Mouse (Mus musculus): ENCODE results near the gene Zfp287. TPM values are rescaled to one million over a fixed set of nuclear protein-coding genes. Genes with fewer than 3 reads are reported as not detected.

Zfp287 gene
- polyA plus RNA-seq, 1 experiment from 2014 or later: 3.8 TPM

DNA sequence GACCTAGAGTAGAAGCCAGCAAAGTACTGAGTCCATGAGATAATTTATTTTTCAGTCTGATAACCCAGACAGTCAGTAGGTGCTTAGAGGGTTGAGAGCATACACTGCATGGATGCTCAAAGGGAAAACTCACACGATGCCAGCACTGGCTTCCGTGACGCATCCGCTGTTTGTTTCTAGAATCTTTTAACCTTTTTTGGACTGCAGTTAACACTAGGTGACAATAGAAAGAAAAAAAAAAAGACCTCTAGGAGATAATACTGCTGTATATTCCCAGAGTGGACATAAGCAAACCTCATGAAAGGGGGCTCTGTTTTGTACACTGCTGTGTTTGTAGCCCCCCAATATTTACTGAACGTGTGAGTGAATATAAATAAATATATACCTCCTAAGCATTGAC is 62.7 kb downstream of the Zfp287 start:
- H3K4me3 ChIP-seq: no peak overlapping the region
- no peak overlapping the region for H3K9ac ChIP-seq
- H3K36me3 ChIP-seq: peaks cover 27% of the 10 kb centered on the region
- no peak overlapping the region for H3K4me2 ChIP-seq
- H3K27ac ChIP-seq (replicated peaks): no peak overlapping the region
- H3K4me1 ChIP-seq: peaks cover 20% of the 10 kb centered on the region
- no peaks in the 10 kb centered on the region for H3K9me3 ChIP-seq
- no peaks in the 10 kb centered on the region for H3K27me3 ChIP-seq (replicated peaks)
- ATAC-seq (ENCODE audit: extremely low read depth, insufficient number of reproducible peaks, low FRiP score, low TSS enrichment): no peak
- 82% methylated on average over 5 of the region's 5 CpGs for WGBS

DNA sequence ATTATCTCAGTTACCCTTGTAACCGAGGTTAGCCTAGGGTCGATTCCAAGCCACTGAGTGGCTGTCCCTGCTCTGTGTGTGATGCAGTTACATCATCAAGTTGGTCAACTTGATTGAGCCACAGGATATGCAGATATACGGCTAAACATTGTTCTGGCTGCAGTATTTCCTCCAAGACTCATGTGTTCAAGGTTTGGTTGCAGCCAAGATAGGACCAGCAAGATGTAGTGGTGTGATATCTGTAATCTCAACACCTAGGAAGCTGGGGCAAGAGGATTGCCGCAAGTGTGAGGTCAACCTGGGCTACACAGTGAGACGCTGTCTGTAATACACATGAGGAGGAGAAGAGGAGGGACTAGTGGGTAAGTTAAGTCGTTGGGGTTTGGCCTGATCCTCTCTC is 67.5 kb downstream of the Zfp287 start:
- no peak for ATAC-seq (ENCODE audit: extremely low read depth, insufficient number of reproducible peaks, low FRiP score, low TSS enrichment)
- Histone ChIP-seq H3K9ac (no peak overlapping the region), H3K27me3 (replicated peaks) (no peaks in the 10 kb centered on the region), H3K4me2 (no peak overlapping the region), H3K4me1 (peaks cover 26% of the 10 kb centered on the region), H3K27ac (replicated peaks) (no peak overlapping the region), H3K4me3 (no peak overlapping the region), H3K36me3 (peaks cover 38% of the 10 kb centered on the region), H3K9me3 (no peaks in the 10 kb centered on the region)
- WGBS: 80% methylated on average over 6 of the region's 6 CpGs

DNA sequence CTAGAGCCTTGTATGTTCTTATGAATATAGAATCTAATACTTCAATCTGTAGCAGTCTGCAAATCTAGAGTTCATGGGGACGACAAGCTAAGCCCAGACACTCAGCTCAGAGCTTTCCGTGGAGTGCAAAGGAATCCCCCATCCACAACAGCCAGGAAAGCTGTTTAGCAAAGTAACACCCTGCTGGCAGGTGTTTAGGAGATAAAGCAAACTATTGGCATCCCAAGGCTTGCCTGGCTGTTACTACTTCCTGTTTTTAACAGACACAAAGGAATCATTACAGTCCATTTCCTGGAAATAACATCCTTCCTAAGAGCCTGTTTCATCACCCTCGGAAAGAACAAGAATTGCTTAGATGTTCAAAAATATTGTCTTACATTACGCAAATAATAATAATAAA is 70.8 kb downstream of the Zfp287 start:
- 47% methylated on average over 4 of the region's 4 CpGs for WGBS
- peaks cover 43% of the 10 kb centered on the region for H3K4me1 ChIP-seq
- no peak for ATAC-seq (ENCODE audit: extremely low read depth, insufficient number of reproducible peaks, low FRiP score, low TSS enrichment)

DNA sequence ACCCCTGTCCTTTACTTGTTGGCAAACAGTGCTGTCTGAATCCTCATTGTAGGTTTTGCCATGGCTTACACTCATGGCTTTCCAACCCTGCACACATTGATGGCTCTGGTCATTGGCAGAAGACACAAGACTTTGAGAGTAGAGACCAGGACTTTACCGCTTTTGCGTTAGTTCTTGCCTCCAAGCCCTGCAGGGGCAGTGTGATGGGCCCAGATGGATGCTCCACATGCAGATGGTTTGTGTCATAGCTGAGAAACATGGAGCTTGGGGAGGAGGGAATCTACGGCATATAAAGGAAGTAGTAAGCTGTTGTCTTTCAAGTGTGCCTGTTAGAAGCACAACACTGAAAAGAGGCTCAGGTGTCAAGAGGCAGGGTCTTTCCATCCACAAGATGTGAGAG is 79.6 kb downstream of the Zfp287 start:
- WGBS: 87% methylated on average over 3 of the region's 3 CpGs
- no peak overlapping the region for H3K4me3 ChIP-seq
- peaks cover 43% of the 10 kb centered on the region for H3K36me3 ChIP-seq
- no peaks in the 10 kb centered on the region for H3K27me3 ChIP-seq (replicated peaks)
- no peaks in the 10 kb centered on the region for H3K9me3 ChIP-seq
- H3K4me2 ChIP-seq: no peak overlapping the region
- peaks cover 47% of the 10 kb centered on the region for H3K4me1 ChIP-seq
- H3K27ac ChIP-seq (replicated peaks): no peak overlapping the region
- no peak overlapping the region for H3K9ac ChIP-seq
- no peak for ATAC-seq (ENCODE audit: extremely low read depth, insufficient number of reproducible peaks, low FRiP score, low TSS enrichment)

More for the DNA sequence above, 70.8 kb downstream of the Zfp287 start:
- H3K4me3 ChIP-seq: no peak overlapping the region
- H3K36me3 ChIP-seq: peaks cover 42% of the 10 kb centered on the region
- no peak overlapping the region for H3K9ac ChIP-seq
- H3K27me3 ChIP-seq (replicated peaks): no peaks in the 10 kb centered on the region
- no peak overlapping the region for H3K4me2 ChIP-seq
- H3K9me3 ChIP-seq: no peaks in the 10 kb centered on the region
- no peak overlapping the region for H3K27ac ChIP-seq (replicated peaks)

DNA sequence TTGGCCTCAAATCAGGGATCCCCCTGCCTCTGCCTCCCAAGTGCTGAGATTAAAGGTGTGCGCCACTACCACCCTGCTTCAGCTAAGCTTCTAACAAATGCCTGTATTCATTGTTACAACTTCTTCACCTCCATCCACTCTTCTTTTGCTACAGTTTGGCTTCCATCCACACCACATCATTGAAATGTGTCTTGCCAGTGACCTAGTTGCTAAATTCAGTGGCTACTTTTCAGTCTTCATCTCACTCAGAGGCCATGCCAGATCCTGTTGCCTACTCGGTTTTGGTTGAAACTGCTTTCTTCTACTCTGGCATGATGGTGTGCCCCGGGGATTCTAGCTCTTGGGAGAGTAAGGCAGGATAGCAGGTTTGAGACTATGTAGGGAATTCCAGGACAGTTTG is 80.1 kb downstream of the Zfp287 start:
- ATAC-seq (ENCODE audit: extremely low read depth, insufficient number of reproducible peaks, low FRiP score, low TSS enrichment): no peak
- H3K36me3 ChIP-seq: peaks cover 38% of the 10 kb centered on the region
- WGBS: 84% methylated on average over 3 of the region's 3 CpGs
- H3K27ac ChIP-seq (replicated peaks): no peak overlapping the region
- H3K4me3 ChIP-seq: no peak overlapping the region
- no peaks in the 10 kb centered on the region for H3K9me3 ChIP-seq
- no peak overlapping the region for H3K9ac ChIP-seq
- H3K4me2 ChIP-seq: no peak overlapping the region
- H3K27me3 ChIP-seq (replicated peaks): no peaks in the 10 kb centered on the region
- peaks cover 48% of the 10 kb centered on the region for H3K4me1 ChIP-seq

Other genes with a start within 250 kb of the Zfp287 start
- gene Cenpv, start 192.6 kb downstream of the Zfp287 start, polyA plus RNA-seq (2015; fragmentation: Nextera tagmentation; extraction: Ambion mirVana): 16.4 and 16.7 TPM in 2 replicates
- 2,701 and 2,883 TPM in 2 replicates for gene Ubb, start 180.7 kb downstream of the Zfp287 start, polyA plus RNA-seq (2015; fragmentation: Nextera tagmentation; extraction: Ambion mirVana)
- gene Trpv2, start 157.4 kb downstream of the Zfp287 start, polyA plus RNA-seq (2015; fragmentation: Nextera tagmentation; extraction: Ambion mirVana): 3.4 and 4.7 TPM in 2 replicates
- gene Lrrc75a, start 83.4 kb downstream of the Zfp287 start, polyA plus RNA-seq (2015; fragmentation: Nextera tagmentation; extraction: Ambion mirVana): 14.3 and 17.0 TPM in 2 replicates
- 42.8 and 53.9 TPM in 2 replicates for gene Mmgt2, start 83.2 kb downstream of the Zfp287 start, polyA plus RNA-seq (2015; fragmentation: Nextera tagmentation; extraction: Ambion mirVana)
- not detected in 2 replicates for gene Gm10428, start 21.2 kb upstream of the Zfp287 start, polyA plus RNA-seq (2015; fragmentation: Nextera tagmentation; extraction: Ambion mirVana)
- 9.9 and 10.2 TPM in 2 replicates for gene Zfp286, start 57.6 kb upstream of the Zfp287 start, polyA plus RNA-seq (2015; fragmentation: Nextera tagmentation; extraction: Ambion mirVana)
- 5.7 and 5.8 TPM in 2 replicates for gene Trim16, start 88.3 kb upstream of the Zfp287 start, polyA plus RNA-seq (2015; fragmentation: Nextera tagmentation; extraction: Ambion mirVana)
- 0.13 TPM in 1 of 2 replicates, not detected in the other for gene Fbxw10, start 115.2 kb upstream of the Zfp287 start, polyA plus RNA-seq (2015; fragmentation: Nextera tagmentation; extraction: Ambion mirVana)
- gene Tvp23b, start 147.6 kb upstream of the Zfp287 start, polyA plus RNA-seq (2015; fragmentation: Nextera tagmentation; extraction: Ambion mirVana): 47.7 and 52.3 TPM in 2 replicates
- gene Cdrt4, start 219.3 kb upstream of the Zfp287 start, polyA plus RNA-seq (2015; fragmentation: Nextera tagmentation; extraction: Ambion mirVana): not detected in 2 replicates